Mouse (Mus musculus): Measurements from ENCODE around the gene Dnah2. TPM values are rescaled to one million over a fixed set of nuclear protein-coding genes. Genes with fewer than 3 reads are reported as not detected.

The Dnah2 gene
- 1 to 10 TPM; 3.5 to 3.6 TPM for total RNA-seq (2021)
- long read RNA-seq, experiment 1, partial matches to known transcripts, result 0 of 1 reads
- long read RNA-seq, experiment 1, other reads (novel, unspliced or antisense), result 1 of 1 reads
- long read RNA-seq, experiment 2, partial matches to known transcripts, result 1 of 1 reads
- long read RNA-seq, experiment 2, other reads (novel, unspliced or antisense), result 0 of 1 reads

DNA sequence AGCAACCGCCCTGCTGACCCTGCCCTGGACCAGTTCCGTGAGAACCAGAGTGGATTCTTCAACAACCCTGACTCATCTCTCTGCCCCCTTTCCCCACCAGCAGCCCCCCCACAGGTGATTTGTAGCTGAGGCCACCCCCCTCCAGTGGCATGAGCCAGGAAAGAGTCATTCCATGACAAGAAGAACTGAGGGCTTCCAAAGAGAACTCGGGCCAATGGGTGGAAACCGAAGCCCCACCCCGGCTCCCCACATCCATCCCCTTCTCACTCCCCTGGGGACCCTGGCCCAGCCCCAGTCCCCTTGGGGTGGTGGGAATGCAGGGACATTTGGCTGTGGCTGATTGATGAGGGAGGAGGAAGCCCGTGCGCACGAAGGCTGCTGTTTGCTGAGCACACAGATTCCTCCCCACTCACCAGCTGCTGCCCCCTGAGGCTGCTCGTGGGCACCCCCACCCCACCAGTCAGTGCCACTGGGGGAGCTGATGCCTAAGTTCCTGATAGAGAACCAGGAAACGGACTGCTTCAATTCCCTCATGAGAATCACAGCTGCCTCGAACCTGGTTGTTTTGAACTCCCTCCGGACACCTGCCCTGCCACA lies at the start of gene Dnah2:
Dnah2 (minus strand) TSS at position 51 of the 597 bp plus-strand sequence.
- intact Hi-C loops (cut with DNase I), result no loop called here
- no peak for DNase-seq (ENCODE audit: low spot score in 2 of 2)

DNA sequence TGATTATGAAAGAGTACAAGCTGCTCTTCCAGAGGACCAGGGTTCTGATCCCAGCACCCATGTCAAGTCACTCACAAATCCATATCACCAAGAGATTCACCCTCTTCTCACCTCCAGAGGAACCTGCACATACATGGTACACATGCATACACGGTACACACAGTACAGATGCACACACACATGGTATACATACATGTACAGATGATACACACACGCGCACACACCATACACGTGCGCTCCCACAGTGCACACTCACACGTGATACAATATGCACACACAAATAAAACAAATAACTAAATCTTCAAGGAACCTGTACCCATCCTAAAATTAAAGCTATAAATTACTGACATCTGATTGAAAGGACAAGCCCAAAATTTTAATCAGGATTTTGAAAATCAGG lies 45.9 kb upstream of the Dnah2 start:
- no peak for DNase-seq (ENCODE audit: low spot score in 2 of 2)
- intact Hi-C loops (cut with DNase I), result no loop called here

DNA sequence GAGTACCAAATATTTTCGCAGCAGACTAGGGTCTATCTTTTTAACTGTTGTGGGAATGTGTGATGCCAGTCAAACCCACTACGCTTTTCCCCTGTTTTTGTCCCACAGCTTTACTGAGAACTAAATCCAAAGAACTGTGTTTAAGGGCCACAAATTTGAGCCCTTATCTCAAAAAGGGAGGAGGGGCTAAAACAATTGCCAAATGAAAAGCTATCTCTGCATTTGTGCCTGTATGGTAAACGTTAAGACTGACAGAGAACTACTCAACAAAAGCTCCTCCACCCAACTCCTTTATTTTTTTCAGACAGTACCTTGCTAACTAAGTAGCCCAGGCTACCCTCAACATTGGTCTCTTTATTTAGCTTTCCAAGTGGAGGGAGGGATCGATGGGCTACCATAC lies 43.9 kb upstream of the Dnah2 start:
- intact Hi-C loops (cut with DNase I), result no loop called here
- DNase-seq (ENCODE audit: low spot score in 2 of 2), result no peak

DNA sequence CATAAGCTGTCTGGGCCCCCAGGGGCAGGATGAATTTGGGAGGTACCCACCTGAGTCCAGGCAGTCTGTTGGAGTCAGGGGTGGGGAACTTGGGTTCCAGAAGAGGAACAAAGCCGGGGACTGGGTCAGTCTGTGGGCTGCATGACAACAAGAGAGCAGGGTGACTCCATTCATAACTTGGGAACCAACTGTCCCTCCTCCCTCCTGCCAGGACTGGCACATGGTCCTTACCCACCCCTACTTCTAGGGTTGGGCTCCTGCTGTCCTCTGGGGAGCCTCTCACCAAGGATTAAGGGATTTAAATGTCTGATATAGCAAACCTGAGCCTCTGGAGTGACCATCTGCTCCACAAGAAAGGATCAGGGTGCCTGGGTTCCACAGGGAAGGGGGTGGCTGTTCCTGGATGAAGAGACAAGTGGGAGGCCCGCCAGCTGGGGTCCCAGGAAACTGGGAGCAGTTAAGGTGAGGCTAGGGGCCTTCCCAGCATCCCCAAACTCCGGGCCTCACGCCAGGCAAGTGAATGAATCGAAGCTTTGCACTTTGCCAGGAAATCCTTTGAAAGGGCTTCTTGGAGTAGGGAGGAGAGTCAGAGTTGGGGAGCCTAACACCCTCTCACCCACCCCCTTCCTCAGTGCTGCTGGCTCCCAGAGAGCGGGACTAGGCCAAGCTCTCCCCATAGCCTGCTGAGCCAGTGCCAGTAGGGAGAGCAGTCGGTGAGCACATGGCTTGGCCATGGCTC lies 43.2 kb upstream of the Dnah2 start:
- DNase-seq (ENCODE audit: low spot score in 2 of 2), result peak; percentile 72 to 83
- intact Hi-C loops (cut with DNase I), result no loop called here

DNA sequence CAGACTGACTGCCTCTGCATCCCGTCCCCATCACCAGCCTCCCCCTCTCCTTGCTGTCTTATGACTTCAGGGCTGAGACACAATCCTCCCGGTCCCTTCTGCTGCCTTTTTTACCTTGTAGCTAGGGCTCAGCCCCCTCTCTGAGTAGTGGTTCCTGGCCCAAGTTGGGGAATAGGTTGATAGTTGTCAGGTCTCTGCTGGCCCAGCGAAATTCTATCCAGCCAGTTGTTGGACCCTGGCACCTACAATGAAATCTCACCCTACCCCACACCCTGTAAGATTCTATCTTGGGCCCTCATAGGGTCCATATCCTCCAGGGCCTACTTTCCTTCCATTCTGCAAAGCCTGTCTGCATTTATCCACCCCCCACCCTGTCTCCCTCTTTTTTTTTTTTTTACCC lies 42.5 kb upstream of the Dnah2 start:
- DNase-seq (ENCODE audit: low spot score in 2 of 2), result no peak
- intact Hi-C loops (cut with DNase I), result no loop called here

DNA sequence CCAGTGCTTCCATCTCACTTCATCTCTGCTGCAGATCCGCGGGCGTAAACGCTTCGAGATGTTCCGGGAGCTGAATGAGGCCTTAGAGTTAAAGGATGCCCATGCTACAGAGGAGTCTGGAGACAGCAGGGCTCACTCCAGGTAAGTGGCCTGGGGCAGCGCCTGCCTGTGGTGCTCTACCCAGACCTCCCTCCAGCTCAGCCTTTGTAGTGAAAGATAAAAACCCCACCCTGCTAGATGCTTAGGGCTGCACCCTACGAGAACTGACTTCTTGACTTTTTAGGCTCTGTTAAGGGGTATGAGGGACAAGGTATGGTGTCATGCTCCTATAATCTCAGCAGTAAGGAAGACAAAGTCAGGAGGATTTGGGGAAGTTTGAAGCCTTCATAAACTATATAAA lies 41.7 kb upstream of the Dnah2 start:
- intact Hi-C loops (cut with DNase I), result no loop called here
- no peak for DNase-seq (ENCODE audit: low spot score in 2 of 2)

DNA sequence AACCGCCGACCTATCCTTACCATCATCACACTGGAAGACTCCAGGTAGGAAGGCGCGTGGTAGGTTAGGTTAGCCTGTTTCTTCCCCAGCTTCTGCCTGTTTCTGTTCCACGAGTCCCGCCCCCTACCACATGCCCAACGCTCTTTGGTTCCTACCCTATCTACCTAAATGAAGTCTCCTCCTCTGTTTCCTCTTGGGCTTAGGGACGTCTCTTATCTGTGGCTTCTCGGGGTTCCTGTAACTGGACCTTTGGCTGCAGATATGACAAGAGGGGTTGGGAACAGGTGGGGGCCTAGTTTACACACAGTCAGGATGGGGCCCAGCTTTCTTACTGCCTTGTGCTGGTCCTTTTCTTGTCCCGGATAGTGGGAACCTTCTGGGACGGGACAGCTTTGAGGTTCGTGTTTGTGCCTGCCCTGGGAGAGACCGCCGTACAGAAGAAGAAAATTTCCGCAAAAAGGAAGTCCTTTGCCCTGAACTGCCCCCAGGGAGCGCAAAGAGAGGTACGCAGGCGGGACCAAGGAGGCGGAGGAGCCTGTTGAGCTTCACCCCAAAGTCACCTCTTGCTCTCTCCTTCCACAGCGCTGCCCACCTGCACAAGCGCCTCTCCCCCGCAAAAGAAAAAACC lies 40.4 kb upstream of the Dnah2 start:
- intact Hi-C loops (cut with DNase I), result no loop called here
- no peak for DNase-seq (ENCODE audit: low spot score in 2 of 2)

DNA sequence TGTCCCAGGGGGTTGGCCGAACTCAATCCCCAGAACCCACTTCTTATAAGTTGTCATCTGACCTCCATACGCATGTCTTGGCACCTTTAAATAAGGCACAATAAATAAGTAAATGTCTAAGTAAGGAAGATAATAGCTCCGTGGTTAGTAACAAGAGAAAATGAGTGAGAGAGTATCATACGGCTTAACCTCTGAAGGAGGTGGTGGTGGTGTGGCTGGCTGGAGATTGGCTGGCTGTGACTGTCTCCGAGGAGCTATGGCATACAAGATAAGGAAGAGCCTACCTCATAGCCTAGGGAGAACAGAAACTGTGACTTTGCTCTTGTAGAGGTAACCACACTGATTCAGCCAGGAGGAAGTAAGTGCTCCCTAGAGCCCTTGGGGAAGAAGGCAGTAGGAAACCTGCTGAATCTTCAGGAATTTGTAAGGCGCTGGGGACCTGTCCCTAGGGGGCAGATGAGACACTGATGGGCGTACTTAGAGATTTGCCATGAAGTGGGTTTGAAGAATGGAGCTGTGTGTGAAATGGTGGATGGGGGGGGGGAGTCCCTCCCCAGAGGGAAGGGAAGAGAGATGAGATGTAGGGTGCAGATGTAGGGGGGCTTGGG lies 36.9 kb upstream of the Dnah2 start:
- intact Hi-C loops (cut with DNase I), result no loop called here
- DNase-seq (ENCODE audit: low spot score in 2 of 2), result no peak

DNA sequence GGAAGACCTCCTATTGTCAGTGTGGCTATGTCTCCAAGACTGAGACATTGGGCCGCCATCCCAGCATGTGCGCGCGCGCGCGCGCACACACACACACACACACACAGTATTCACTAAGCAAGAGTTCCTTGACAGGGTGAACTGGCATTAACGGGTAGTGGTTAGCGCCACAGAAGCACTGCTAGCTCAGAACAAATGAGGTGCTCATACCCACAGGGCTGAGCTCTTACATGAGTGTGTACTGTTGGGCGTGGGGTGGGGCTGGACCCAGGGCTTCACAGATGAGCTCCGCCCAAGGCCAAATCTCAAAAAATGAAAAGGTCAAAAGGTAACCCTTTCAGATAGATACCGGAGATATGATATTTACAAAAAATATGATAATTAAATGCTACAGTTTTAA lies 36.0 kb upstream of the Dnah2 start:
- intact Hi-C loops (cut with DNase I), result no loop called here
- no peak for DNase-seq (ENCODE audit: low spot score in 2 of 2)

DNA sequence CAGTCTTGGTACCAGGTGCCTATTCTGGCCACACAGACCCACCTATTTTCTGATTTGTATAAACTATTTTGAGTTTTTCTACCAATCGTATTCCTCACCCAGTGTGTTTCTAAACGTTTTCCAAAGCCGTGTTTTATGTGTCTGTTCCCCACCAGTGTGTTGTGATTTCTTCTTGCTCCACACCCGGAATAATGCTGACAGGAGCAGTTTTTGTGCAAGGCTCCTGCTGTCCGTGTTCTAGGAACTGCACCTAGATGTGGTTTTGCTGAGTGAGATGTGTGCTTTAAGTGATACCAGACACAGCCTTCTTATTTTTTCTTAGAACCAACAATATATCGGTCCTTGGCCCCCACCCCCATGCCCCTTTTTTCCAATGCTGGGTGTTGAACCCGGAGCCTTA lies 35.1 kb upstream of the Dnah2 start:
- DNase-seq (ENCODE audit: low spot score in 2 of 2), result no peak
- intact Hi-C loops (cut with DNase I), result no loop called here

DNA sequence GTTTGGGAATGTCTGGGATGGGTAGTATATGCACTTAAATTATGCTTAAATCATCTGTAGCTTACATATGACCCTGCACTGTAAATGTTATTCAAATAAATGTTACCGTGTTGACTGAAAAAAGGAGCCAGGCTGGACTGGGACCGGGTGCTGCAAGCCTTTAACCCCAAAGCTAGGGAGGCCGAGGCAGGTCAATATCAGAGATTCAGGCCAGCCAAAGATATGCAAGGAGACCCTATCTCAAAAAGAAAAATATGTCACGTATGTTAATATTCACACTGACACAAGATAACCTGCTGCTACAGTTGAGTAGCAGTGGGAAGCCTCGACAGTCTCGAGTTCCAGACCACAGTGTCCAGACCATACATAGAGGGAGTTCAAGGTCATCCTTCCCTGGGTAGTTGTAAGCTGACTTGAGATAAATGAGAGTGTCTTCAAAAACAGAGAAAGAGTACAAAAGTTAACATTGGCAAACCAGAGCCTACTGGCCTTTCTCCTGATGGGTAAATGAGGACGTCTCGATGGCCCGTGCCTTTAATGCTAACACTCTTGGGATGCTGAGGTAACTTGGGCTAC lies 33.4 kb upstream of the Dnah2 start:
- intact Hi-C loops (cut with DNase I), result no loop called here

DNA sequence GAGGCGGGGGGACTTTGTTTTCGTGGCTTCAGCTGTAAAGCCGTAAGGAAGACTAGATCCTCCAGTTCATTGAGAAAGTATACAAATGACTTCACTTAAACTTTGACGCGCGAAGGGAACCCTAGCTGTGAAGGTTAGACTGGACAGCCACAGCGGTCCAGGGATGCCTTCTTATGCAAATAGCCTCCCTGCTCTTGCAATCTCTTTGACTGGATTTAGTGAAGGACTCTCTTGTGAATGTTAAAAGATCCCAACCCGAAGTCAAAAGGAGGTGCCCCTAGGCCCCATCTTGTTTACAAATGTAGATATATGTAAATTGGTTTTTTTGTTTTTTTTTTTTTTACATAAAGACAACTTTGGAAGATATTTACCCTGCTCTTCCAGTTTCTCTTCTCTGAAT lies 32.9 kb upstream of the Dnah2 start:
- intact Hi-C loops (cut with DNase I), result loop anchor here (2.0 kb wide), 1 partner anchor 33 kb away; no protein-coding TSS in a partner anchor
- DNase-seq (ENCODE audit: low spot score in 2 of 2), result no peak

More for the DNA sequence above, 33.4 kb upstream of the Dnah2 start:
- no peak for DNase-seq (ENCODE audit: low spot score in 2 of 2)

DNA sequence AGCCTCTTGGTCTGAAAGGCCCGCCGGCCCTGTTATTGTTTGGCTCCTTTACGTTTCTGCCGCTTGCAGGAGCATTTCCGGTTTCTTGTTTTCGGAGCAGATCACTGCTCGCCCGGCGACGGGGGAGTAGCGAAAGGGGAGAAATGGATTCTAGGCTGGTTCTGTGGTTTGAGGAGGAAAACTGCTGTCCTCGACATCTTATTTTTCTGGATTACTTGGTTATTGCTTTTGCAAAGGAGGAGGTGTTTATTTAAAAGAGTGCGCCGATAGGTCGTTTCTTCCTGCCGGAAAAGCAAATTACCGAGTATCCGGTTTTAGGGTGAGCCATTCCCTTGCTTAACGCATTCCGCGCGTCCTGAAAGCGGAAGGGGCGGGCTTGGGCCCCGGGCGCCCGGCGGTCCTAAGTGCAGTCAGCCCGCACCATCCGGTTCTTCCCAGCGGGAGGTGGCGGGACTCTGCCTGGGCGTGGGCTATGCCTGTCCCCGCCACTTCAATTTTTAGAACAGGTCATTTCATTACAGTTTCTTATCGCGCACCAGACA lies 32.3 kb upstream of the Dnah2 start:
- peak; percentile 90 to 92 for DNase-seq (ENCODE audit: low spot score in 2 of 2)
- intact Hi-C loops (cut with DNase I), result loop anchor here (2.0 kb wide), 1 partner anchor 34 kb away; no protein-coding TSS in a partner anchor

DNA sequence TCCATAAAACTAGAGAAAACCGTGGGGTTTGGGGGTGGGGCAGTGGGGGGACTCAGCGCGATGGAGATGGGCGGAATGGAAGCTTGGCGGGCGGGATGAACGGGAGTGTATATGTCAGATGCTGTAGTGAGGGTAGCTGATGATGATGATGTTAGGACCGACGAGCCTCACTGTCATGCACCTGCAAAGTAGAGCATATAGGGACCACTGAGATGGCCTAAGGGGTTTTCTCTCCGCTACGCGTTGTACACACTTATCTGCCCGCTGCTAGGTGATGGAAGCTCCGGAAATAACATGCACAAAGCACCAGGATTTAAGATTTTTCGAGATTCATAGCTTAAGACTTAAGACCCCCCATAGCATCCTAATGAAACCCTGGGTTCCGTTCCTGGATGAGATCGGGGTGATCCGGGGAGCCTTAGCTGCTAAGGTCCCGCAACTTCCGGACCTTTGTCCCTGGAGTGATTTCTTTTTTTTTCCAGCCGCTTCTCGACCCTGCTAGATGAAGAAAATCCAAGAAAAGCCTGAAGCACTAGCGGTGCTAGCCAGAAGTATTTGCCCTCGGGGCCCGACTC lies 31.7 kb upstream of the Dnah2 start:
- DNase-seq (ENCODE audit: low spot score in 2 of 2), result no peak
- intact Hi-C loops (cut with DNase I), result loop anchor here (2.0 kb wide), 1 partner anchor 34 kb away; no protein-coding TSS in a partner anchor

DNA sequence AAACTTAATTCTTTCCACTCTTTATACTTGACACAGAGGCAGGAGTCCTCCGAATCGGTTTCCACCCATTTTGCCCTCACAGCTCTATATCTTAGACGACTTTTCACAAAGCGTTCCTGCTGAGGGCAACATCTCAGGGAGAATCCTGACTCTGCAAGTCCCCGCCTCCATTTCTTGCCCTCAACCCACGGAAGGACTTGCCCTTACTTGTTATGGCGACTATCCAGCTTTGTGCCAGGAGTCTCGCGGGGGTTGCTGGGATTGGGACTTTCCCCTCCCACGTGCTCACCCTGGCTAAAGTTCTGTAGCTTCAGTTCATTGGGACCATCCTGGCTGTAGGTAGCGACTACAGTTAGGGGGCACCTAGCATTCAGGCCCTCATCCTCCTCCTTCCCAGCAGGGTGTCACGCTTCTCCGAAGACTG lies 31.2 kb upstream of the Dnah2 start, which contains the start of the genes Wrap53 and Trp53:
Wrap53 (minus strand) TSS at position 165 of the 424 bp plus-strand sequence.
Trp53 (plus strand) TSS at position 269 of the 424 bp plus-strand sequence.
- intact Hi-C loops (cut with DNase I), result loop anchor here (2.0 kb wide), 1 partner anchor 35 kb away; no protein-coding TSS in a partner anchor

DNA sequence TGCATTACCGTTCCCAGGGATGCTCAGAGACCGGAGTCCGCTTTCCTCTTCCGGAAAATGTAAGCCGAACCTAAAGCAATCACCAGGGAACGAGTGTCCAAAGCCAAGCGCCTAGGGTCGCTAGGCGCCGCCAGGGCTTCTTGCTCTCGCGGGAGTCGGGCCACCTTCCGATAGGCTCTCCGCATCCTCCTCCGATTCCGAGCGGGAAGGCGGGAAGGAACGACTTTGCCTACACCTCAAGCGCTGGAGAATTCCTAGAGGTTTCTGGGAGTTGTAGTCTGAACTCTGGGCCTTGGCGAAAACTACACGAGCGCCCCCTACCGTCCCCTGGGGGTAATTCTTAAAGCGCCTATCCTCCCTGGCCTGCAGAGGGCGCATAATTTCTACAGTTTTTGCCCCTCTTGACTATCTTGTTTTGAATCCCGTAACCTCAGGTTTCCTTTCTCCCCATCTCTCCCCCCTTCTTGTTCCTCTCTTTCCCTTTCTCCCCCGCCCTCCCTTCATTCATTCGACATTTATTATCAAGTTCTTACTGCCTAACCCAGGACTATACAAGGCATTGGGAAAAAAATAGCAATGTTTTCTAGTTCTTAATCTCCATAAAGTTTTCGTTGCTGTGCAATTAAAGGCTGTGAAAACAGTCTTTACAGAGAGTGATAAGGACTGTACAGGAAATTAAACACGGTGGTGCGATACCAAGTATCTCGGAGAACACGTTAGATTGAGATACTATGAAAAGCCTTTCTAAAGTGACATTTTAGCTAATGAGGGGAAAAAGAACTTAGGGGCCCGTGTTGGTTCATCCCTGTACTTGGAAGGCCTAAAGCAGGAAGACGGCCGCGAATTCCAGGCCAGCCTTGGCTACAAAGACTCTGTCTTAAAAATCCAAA lies 30.5 kb upstream of the Dnah2 start:
- DNase-seq (ENCODE audit: low spot score in 2 of 2), result peak; percentile 98
- intact Hi-C loops (cut with DNase I), result loop anchor here (2.0 to 5.0 kb wide), 3 partner anchors 33 to 47 kb away; no protein-coding TSS in a partner anchor

More for the DNA sequence above, 31.2 kb upstream of the Dnah2 start, which contains the start of the genes Wrap53 and Trp53:
- DNase-seq (ENCODE audit: low spot score in 2 of 2), result peak; percentile 89 to 94

DNA sequence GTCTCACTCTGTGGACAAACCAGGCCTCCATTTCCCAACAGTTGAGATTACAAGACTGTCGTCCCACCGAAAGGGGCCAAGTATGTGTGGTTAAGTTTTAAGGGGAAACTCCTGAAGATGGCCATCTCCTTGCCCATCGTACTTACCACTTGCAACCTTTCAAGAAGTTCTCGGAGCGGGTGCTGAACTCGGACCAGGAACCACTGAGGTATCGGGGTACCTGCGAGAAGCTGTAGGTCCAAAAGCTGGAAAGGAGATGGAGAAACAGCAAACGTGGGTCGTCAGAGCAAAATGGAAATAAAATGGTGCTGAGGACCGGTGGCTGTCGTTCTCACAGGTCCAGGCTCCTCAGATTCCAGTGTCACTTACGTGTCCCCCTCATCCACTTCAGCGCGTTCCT lies 29.4 kb upstream of the Dnah2 start:
- intact Hi-C loops (cut with DNase I), result loop anchor here (2.0 to 5.0 kb wide), 2 partner anchors 32 to 46 kb away; no protein-coding TSS in a partner anchor
- DNase-seq (ENCODE audit: low spot score in 2 of 2), result no peak
